Mouse (Mus musculus): ENCODE measurements around the gene Sult1c2. TPM values are rescaled to one million over a fixed set of nuclear protein-coding genes. Genes with fewer than 3 reads are reported as not detected.
A peak's percentile ranks its signal among the peaks of the same experiment; 100 is the strongest.
"Not testable (repeated sequence)": the region's sequence is repeated elsewhere in the genome, so short reads cannot be mapped to it uniquely, and the experiment has no call there.

Sult1c2 gene
- under 1 TPM; 0.49 to 0.50 TPM for total RNA-seq (2021)
- long read RNA-seq, experiment 1 = 0 reads
- long read RNA-seq, experiment 2 = 0 reads

DNA sequence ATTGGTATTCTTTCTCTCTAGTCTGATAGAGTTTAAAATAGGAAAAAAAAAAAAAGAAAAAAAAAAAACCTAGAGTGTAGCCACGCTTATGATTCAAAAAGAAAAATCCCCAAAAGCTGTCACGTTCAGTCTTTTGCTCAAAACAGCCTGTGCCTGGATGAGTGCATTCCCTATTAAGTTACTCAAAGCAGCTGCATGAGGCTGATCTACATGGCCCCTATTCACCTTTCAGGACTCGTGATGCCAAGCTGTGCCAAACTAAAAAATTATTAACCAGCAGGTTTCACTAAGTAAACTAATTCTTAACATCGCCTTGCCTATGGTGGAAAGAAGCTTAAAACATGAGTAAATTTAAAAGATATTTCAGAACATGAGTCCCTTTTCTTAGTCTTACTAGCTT lies at the start of gene Sult1c2:
Gene Sult1c2 (minus strand): TSS at position 134 of the 400 bp plus-strand sequence.
- no peak for DNase-seq

DNA sequence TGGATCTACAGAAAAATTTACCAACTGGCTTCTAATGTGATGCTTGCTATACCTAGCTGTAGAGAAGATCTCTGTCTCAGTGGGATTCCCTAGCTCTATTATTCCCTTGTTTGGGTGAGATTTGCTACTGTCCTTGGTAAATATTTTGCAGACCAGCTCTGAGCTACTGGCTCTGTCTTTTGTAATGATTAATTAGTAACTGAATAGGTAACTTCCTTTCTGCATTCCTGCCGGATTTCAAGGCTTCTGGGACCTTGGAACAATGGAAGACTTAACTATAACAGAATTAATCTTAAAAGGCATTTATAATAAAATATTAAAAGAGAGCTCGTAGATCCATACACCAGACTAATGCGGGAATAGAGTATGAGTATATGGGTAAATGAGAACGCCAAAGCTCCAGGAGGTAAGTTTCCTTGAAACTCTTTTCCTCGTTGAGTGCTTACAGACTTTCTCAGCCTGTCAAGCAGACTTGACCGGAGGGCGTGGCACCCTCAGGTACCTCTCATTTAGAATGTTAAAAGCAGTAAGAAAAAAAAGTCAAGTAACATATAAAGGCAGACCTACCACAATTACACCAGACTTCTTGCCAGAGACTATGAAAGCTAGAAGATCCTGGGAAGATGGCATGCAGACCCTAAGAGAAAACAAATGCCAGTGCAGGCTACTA lies 33.0 kb upstream of the Sult1c2 start:
- DNase-seq = not testable (repeated sequence)

DNA sequence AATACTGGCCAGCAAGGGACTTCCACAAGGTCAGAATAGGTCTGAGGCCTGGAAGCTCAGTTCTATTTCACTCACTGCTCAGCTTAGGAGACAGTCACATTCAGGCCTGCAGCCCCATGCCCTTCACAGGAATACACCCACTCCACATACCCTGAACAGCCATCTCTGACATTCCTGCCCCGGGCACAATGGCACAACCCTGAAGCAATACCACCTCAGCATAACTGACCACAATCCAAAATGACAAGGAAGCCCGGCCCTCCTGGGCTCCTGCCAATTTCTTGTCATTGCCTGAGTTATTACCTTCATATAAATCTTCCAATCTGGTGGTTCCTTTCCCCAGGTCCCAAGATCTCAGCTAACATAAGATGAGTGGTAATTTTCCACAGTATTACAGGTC lies 28.3 kb upstream of the Sult1c2 start:
- peak in 1 of 2 experiments; percentile 15 for DNase-seq

DNA sequence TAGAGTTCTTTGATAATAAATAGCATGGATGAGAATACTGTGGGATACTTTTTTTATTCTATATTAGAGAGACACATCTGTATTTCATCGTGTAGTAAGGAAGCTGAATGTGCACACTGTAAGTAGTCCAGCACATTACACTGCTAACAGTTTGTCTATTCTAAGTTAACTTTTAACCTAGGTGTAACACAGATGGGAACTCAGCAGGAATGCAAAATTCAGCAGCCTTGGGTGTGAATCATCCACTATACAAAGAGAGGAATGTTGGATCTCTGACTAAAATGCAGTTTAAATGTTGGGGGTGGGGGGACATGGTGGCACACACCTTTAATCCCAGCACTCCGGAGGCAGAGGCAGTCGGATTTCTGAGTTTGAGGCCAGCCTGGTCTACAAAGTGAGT lies 26.1 kb upstream of the Sult1c2 start:
- no peak for DNase-seq

DNA sequence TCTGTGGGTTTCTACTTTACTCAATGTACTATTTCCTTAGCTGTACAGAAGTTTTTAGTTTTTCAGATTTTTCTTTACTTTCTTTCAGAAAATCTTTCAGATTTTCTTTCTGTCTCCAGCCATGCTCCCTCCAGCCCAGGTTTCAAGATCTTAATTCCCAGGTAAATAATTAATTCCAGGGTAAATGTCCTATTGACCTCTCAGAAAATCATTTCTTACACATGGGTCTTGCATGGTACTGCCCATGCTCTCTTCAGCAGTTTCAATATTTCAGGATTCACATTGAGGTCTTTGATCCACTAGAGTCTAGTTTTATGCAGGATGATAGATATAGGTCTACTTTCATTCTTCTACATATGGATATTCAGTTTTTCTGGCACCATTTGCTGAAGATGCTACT lies 23.8 kb upstream of the Sult1c2 start:
- DNase-seq = no peak

DNA sequence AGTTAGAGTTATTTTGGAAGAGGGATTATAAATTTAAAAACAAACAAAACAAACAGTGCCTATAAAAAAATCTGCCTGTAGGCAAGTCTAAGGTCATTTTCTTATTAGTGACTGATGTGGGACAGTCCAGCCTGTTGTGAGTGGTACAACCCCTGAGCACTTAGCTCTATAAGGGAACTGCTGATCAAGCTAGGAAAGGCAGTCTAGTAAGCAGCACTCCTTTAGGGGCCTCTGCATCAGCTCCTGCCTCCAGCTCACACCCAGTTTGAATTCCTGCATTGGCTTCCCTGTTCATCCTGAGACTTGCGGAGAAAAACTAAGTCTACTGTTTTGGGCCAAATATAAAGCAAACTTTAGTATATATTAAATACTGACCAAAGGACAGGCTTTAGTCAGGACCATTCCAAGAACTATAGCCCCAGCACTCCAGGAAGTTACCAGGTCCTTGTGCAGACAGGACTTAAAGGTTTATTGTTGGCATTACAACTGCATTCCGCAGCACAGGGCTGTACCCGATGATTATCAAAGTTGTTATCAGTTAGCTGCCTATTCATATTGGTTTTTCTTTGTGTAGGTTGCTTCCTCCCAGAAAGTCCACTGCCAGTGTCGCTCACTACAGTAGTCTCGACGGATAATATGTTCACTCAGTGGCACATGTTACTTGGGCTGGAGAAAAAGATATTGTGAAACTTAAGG lies 19.3 kb upstream of the Sult1c2 start:
- no peak for DNase-seq

DNA sequence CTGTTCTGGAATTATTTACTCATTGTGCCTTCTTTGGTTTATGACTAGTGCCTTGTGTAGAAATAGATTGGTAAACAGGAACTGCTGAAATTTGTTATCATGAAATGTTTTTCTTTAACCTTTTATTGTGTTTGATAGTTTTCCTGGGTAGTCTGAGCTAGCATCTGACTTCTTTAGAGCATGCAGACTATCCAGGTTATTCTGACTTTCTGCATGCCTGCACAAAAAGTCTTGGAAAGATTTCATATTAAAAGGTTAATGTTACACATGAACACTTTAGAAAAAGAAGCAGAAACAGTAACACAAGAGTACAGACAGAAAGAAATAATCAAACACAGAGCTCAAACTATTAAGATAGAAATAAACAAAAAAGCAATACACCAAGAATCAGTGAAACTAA lies 14.4 kb upstream of the Sult1c2 start:
- no peak for DNase-seq

DNA sequence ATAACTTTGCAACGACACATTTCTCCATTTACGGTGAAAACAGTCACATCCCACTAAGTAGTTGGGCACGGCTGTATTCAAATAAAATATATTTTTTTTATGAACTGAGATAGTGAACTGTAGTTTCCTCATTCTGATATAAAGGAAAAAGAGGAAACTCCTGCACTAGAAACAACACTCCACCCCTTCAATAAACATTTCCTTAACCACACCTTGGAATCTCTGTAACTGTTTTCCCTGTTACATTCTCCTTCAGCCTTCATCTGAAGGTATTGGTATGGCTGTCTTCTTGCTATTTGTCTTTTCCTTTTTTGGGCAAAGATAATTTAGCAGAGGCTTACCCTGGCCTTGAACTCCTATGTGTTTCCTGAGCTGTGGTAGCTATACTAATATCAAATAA lies 8.9 kb upstream of the Sult1c2 start:
- no peak for DNase-seq

DNA sequence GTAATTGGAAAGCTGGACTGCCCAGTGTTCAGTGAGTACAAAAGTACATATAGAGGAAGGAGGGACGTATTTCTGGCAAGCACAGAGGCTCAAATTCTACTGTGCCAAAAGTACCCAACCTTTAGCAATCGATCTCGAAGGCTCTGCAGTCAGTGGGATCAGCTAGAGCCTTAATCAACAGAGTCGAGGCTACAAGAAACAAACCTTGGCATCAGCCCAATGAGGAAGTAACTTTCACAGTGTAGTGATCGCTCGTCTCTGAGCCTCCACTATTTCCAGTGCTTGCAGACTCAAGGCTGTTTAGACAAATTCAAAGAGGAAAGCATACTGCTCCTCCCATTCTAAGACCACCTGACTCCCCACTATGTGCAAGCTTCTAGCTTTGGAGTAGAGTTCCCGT lies 343 bp downstream of the Sult1c2 start:
- DNase-seq = peak; percentile 29 to 34

DNA sequence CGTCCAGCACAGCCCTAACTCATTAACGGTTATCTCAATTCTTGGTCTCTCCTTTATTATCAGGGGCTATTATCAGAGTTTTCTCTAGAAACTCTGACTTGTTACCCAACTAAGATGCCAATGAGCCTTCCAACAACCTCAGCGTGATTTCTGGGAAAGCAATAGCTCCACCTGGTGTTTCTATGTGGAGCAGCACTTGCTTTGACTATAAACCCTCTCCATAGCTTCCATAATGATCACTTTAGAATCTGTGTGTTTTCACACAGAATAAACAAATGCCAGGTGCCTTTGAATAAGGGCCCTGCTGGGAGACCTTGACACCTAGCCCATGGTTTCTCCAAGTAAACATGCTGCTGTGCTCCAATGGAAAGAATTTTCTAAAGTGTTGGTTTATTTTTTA lies 12.8 kb downstream of the Sult1c2 start:
- peak; percentile 7 to 24 for DNase-seq

DNA sequence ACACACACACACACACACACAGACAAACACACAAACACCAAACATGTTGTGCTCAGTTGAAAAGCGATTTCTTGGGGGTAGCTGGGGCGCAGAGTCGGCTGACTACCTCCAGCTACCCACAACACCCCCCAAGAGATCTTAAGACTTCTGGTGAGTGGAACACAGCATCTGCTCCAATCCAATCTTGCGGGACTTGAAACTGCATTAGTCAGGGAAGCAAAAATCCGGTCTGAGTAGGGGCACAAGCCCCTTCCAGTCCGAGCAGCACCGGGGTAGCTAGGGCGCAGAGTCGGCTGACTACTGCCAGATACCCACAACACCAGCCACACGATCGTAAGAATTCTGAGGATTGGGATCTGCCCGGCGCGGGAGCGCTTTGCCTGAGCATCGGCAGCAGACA lies 42.2 kb downstream of the Sult1c2 start:
- not testable (repeated sequence) for DNase-seq

DNA sequence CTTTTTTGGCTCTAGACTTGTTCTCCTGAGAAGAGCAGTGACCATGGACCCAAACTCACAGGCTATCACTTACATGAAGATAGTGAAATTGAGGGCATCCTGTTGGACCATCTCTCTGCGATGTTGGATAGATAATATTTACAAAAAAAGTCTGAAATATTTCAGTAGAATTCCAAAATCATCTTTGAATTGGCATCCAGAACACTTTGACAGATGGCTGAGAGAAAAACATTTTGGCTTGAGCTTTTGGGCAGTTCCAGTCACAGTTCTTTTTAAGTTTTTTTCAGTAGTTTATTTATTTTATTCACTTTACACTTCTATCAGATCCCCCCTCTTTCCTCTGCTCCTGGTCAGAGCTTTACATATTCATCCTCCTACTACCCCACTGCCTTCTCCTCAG lies 62.8 kb downstream of the Sult1c2 start:
- DNase-seq = no peak

Other genes with a start within 250 kb of the Sult1c2 start
- 1 to 10 TPM; 1.2 to 1.4 TPM for gene Sgo1, start 157.0 kb downstream of the Sult1c2 start, total RNA-seq (2021)
- gene Sult1c1, start 144.3 kb upstream of the Sult1c2 start, total RNA-seq (2021) = not detected

All from adrenal gland, postnatal 36 days (tissue).